Mouse (Mus musculus): ENCODE measurements at regions not wholly inside any gene's neighbourhood (a gene's known extent, or its start where the extent isn't known, plus 50 kb on each side); places are given as distances from the start of the nearest gene placed in this dataset.
"Not testable (repeated sequence)": the region's sequence is repeated elsewhere in the genome, so short reads cannot be mapped to it uniquely, and the experiment has no call there.

DNA sequence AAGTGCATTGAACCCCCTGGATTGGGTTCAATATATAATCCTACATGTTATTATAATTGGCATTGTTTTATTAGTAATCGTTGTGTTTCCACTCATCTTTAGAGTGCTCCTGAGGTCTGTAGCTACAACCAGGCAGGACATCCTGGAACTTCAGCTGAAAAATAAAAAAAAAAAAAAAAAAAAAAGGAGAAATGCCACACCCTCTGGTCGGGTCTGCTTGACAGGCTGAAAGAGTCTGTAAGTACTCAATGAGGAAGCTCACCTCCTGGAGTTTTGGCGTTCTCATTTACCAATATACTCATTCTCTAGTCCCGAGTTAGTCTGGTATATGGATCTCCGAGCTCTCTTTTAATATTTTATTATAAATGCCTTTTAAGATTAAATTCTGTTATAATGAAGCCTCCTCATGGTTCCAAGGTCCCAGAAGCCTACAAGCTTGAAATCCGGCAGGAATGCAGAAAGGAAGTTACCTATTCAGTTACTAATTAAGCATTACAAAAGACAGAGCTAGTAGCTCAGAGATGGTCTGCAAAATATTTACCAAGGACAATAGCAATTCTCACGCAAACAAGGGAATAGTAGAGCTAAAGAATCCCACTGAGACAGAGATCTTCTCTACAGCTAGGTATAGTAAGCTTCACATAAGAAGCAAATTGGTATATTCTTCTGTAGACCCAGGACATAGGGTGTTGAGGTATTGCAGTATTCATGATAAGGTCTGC, 745.7 kb upstream of the Gm5150 start:
- H3K9ac ChIP-seq (replicated peaks): no peak overlapping the region
- WGBS: 82% methylated on average over 7 of the region's 7 CpGs
- no peak for ATAC-seq
- no peaks in the 10 kb centered on the region for H3K36me3 ChIP-seq
- H3K27me3 ChIP-seq: no peaks in the 10 kb centered on the region
- no peak overlapping the region for H3K4me3 ChIP-seq (replicated peaks)
- 0 out of 2 replicates have a peak, but pooled peaks cover 3% of the 10 kb centered on the region for H3K9me3 ChIP-seq
- no peak overlapping the region for H3K4me2 ChIP-seq (replicated peaks)
- H3K27ac ChIP-seq: no peak overlapping the region
- H3K4me1 ChIP-seq (replicated peaks): no peaks in the 10 kb centered on the region

GRCm38 (mm10) chr3:16733936-16734330, 727.7 kb upstream of the Gm5150 start:
- no peak overlapping the region for H3K27ac ChIP-seq
- H3K9me3 ChIP-seq: no peaks in the 10 kb centered on the region
- 55% methylated on average over 5 of the region's 5 CpGs for WGBS
- no peaks in the 10 kb centered on the region for H3K27me3 ChIP-seq
- no peaks in the 10 kb centered on the region for H3K36me3 ChIP-seq
- ATAC-seq: no peak
- H3K4me3 ChIP-seq (replicated peaks): no peak overlapping the region
- no peak overlapping the region for H3K4me2 ChIP-seq (replicated peaks)
- H3K4me1 ChIP-seq (replicated peaks): peaks cover 9% of the 10 kb centered on the region; the same call in 1 of the 2 replicates
- no peak overlapping the region for H3K9ac ChIP-seq (replicated peaks)

GRCm38 (mm10) chr3:16733295-16733935, 727.2 kb upstream of the Gm5150 start:
- no peak overlapping the region for H3K27ac ChIP-seq
- no peak overlapping the region for H3K9ac ChIP-seq (replicated peaks)
- peaks cover 9% of the 10 kb centered on the region; the same call in 1 of the 2 replicates for H3K4me1 ChIP-seq (replicated peaks)
- peak; percentile 83 for ATAC-seq
- H3K4me3 ChIP-seq (replicated peaks): no peak overlapping the region
- no peaks in the 10 kb centered on the region for H3K9me3 ChIP-seq
- no peaks in the 10 kb centered on the region for H3K36me3 ChIP-seq
- no peak overlapping the region for H3K4me2 ChIP-seq (replicated peaks)
- 60% methylated on average over 2 of the region's 2 CpGs for WGBS
- no peaks in the 10 kb centered on the region for H3K27me3 ChIP-seq

- ATAC-seq; H3K27me3 ChIP-seq; H3K27ac ChIP-seq; H3K9ac ChIP-seq (replicated peaks); H3K4me1 ChIP-seq (replicated peaks); H3K4me2 ChIP-seq (replicated peaks); H3K9me3 ChIP-seq; H3K4me3 ChIP-seq (replicated peaks); H3K36me3 ChIP-seq: not testable (repeated sequence)
- WGBS: 79% methylated on average over 6 of the region's 6 CpGs
These were observed 718.3 kb upstream of the Gm5150 start for GRCm38 (mm10) chr3:16724371-16725100.

DNA sequence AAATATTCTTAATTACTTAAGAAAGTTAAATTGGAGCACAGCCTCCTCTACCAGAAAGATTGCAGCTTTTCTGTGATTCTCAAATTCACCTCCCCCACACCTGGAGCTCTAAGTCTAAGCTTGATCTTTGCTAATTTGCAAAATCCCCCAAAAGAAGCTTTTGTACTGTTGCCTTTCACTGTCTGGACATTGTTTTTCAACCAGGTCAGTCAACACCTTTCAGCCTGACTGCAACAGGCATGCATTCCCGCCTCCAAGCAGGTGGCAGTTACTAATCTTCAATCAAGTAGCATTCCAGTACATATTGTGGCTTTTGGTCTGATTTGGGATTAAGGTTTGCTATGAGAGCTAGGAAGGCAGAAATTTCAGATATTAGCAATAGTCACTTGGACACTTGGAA, 717.4 kb upstream of the Gm5150 start:
- Histone ChIP-seq H3K27me3 (no peaks in the 10 kb centered on the region), H3K36me3 (no peaks in the 10 kb centered on the region), H3K4me2 (replicated peaks) (no peak overlapping the region), H3K9me3 (no peaks in the 10 kb centered on the region; the same call in 1 of the 2 replicates), H3K27ac (no peak overlapping the region), H3K9ac (replicated peaks) (no peak overlapping the region), H3K4me3 (replicated peaks) (no peak overlapping the region), H3K4me1 (replicated peaks) (no peaks in the 10 kb centered on the region)
- 89% methylated on average over 1 of the region's 1 CpGs for WGBS
- no peak for ATAC-seq

DNA sequence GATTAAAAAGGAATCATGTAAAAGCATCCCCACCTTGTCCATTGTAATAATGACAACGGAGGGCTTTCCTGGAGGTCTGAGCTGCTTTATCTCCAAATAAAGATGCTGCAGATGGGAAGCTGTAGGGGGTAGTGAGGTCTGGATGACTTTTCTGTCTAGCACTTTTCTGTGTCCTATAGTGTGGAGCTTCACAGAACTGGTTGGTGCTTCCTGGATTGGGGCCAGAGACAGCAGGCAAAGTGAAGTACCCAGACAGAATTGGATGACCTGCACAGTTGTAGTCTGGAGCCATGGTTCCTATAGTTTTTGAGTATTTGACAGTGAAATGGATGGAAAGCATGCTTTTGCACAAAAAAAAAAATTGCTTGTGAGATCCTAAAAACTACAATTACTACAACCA, 684.7 kb upstream of the Gm5150 start:
- 47% methylated on average over 1 of the region's 1 CpGs for WGBS

GRCm38 (mm10) chr3:16688973-16689372, 682.7 kb upstream of the Gm5150 start:
- no peak overlapping the region for H3K4me2 ChIP-seq (replicated peaks)
- no peaks in the 10 kb centered on the region for H3K4me1 ChIP-seq (replicated peaks)
- H3K27ac ChIP-seq: no peak overlapping the region
- no peaks in the 10 kb centered on the region for H3K27me3 ChIP-seq
- no peak for ATAC-seq
- H3K9me3 ChIP-seq: no peaks in the 10 kb centered on the region
- no peak overlapping the region for H3K4me3 ChIP-seq (replicated peaks)
- no peak overlapping the region for H3K9ac ChIP-seq (replicated peaks)
- 78% methylated on average over 1 of the region's 1 CpGs for WGBS
- H3K36me3 ChIP-seq: no peaks in the 10 kb centered on the region

More for the DNA sequence above, 684.7 kb upstream of the Gm5150 start:
- Histone ChIP-seq H3K9ac (replicated peaks) (no peak overlapping the region), H3K36me3 (no peaks in the 10 kb centered on the region), H3K27ac (no peak overlapping the region), H3K4me1 (replicated peaks) (no peaks in the 10 kb centered on the region), H3K9me3 (no peaks in the 10 kb centered on the region), H3K4me3 (replicated peaks) (no peak overlapping the region), H3K27me3 (no peaks in the 10 kb centered on the region), H3K4me2 (replicated peaks) (no peak overlapping the region)
- no peak for ATAC-seq

DNA sequence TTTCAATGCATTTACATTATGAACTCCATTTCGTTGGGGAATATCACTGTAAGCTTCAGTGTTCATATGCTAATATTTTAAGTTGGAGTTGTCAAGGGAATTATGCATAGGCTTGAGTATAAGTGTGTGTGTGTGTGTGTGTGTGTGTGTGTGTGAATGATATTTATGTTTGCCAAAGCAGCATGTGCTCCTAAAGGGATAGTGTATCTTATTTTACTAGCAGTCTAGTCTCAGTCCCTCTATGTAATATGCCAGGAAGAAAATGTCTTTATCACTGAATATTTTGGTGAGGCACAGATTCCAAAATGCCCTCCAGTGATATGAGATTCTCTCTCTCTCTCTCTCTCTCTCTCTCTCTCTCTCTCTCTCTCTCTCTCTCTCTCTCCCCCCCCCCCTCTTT, 651.3 kb upstream of the Gm5150 start:
- H3K4me3 ChIP-seq (replicated peaks): no peak overlapping the region
- no peaks in the 10 kb centered on the region for H3K4me1 ChIP-seq (replicated peaks)
- H3K9ac ChIP-seq (replicated peaks): no peak overlapping the region
- no peak overlapping the region for H3K4me2 ChIP-seq (replicated peaks)
- H3K9me3 ChIP-seq: no peaks in the 10 kb centered on the region
- H3K27ac ChIP-seq: no peak overlapping the region
- no peaks in the 10 kb centered on the region for H3K27me3 ChIP-seq
- no peak for ATAC-seq
- 74% methylated on average over 1 of the region's 1 CpGs for WGBS
- no peaks in the 10 kb centered on the region for H3K36me3 ChIP-seq
